Mouse (Mus musculus) kidney, adult 2 months (tissue): ENCODE measurements at regions not wholly inside any gene's neighbourhood (a gene's known extent, or its start where the extent isn't known, plus 50 kb on each side); places are given as distances from the start of the nearest gene placed in this dataset.

Experiments used
- CTCF ChIP-seq: fragments of 200-500 bp; conservative IDR thresholded peaks from 2 replicates; pipeline ENCODE4 v1.5.1; 2011; ENCODE audit warnings: low read depth, mild to moderate bottlenecking, control low read depth, low read length, moderate library complexity, mixed read lengths; ENCODE audit not compliant: insufficient read depth, insufficient read length
- POLR2A ChIP-seq: fragments of 200-500 bp; IDR thresholded peaks from one replicate; pipeline ENCODE4 v1.6.1; 2011; ENCODE audit warnings: low read depth, low read length, control low read depth

- TF ChIP-seq CTCF (no peak), POLR2A (no peak)
Measured at GRCm38 (mm10) chr19:51648586-51649158, 615.4 kb upstream of the Ins1 start.
